Mouse (Mus musculus) induced T-regulatory cell, adult 2 months (primary cell): ENCODE results near the gene Dcaf10.
"Not testable (repeated sequence)": the region's sequence is repeated elsewhere in the genome, so short reads cannot be mapped to it uniquely, and the experiment has no call there.

Source experiments
- DNase-seq: peaks from one replicate; pipeline ENCODE4 v3.0.0-alpha.2; 2012; ENCODE audit warnings: low read depth

The Dcaf10 gene

GRCm38 (mm10) chr4:45341669-45342249, at the start of gene Dcaf10:
Gene Dcaf10, plus strand, starts transcription at chr4:45342101.
- DNase-seq = peak; percentile 94

DNA sequence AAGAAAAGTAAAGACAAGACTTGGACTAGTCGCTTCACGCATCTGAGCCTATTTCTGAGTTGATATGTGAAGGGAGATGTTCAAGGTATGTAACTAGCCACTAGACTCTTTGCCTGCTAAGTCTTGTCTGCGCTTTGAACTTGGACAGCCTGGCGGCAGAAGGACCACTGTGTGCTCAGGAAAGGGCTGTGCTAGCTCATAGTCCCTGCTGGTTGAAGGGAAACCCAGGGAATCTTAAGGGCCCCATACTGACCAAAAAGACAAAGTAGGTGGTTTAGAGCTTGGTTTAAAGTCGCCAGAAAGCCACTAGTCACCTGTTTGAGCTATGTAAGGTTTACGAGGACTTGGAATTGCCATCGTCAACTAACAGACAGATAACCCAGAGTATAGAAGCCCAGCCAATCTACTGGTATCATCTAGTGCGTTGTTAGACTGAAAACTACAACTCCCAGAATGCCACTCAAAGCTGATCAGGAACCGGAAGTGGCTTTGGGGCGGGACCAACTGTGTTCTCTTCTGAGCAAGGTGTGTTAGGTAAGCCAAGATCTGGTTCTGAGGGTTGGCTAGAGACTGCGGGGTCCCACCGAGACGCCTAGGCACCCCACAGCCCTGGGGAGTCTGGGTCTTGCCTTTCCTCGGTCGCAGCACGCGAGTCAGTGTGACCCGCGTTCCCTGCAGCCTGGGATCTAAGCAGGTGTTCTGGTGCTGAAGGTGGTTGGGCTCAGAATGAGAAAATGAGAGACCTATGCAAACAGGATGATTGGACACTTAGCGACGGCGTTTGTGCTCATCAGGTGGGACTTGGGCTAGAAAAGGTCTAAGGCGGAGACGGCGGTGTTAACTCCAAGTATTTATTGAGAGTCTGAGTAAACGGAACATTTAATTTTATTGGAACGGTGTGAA, 45.0 kb upstream of the Dcaf10 start, which contains the start of gene Trmt10b:
Gene Trmt10b (plus strand): TSS at position 466 of the 903 bp plus-strand sequence.
- peak; percentile 93 for DNase-seq

GRCm38 (mm10) chr4:45305536-45305935, 36.4 kb upstream of the Dcaf10 start:
- DNase-seq = no peak

DNA sequence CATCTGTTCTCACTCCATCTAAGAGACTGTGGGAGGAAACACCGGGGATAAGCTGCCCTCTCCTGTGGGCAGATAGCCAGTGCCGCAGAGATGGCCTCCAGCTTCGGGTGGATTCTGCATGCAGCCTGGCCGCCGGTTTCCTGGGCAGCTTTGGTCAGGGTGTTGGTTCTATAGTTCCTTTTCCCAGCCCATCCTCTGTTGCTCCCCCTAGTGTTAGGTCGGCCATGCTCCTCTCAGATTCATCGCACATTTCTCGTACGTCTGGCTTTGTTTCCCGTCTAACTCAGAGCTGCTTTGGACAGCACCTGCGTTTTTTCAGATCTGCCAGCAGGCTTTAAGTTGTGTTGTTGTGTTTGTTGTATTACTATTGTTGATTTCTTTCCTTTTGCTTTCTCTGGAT, 33.9 kb upstream of the Dcaf10 start:
- DNase-seq = peak; percentile 25

DNA sequence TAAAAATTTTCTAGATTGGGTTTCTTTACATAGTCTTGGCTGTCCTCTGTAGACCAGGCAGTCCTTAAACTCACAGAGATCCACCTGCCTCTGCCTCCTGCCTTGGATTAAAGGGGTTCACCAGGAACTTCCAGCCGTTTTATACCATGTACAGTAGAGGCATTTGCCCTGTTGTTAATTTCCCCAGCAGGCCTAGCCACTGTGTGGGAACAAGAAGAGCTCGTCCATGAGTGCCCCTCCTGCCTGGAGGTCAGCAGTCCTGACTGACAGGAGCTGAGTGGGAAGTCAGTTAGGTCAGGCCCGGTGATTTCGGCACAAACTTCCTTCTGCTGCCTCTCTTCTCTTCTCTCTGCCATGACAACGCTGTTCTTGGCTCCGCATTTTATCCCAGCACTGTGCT, 33.3 kb upstream of the Dcaf10 start:
- DNase-seq = no peak

DNA sequence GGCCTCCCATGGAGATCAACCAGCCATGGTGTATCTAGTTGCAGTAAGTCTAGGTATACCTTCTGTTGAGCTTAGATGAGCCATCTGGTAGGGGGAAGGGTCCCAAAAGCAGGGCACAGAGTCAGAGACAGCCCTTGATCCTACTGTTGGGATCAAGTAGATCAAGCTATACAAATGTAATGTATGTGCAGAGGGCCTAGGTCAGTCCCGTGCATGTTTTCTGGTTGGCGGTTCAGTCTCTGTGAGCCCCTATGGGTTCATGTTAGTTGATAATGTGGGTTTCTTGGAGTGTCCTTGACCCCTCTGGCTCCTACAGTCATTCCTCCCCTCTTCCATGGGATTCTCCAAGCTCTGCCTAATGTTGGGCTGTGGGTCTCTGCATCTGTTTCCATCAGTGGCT, 30.8 kb upstream of the Dcaf10 start:
- DNase-seq = no peak

DNA sequence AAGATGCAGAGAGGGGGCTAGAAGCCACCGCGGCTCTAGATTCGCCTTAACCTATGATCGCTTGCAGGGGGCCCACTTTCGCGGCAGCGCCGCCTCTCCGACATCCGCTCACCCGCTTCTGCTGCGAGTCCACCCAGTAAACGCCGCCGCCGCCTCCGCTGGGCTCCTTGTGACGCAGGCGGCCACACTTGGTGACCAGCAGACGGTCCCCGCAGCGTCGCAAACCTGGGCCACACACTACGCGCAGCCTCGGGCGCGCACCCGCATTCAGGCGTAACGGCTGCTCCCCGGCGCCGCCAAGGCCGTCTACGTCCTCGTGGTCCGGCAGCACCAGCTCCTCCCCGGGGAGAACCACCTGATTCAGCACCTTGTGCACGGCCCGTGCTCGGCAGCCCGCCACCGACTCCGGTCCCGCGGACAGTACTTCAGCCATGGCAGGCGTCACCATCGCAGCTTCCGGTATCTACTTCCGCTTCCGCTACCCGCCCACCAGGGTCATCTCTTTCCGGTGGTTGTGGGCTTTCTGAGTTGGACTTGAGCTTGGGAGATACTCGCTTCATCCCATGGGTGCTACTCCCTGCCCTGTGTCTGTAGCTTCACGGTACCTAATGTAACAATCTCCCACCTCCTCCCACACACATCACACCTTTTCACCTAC, 21.6 kb upstream of the Dcaf10 start:
- peak; percentile 89 for DNase-seq

DNA sequence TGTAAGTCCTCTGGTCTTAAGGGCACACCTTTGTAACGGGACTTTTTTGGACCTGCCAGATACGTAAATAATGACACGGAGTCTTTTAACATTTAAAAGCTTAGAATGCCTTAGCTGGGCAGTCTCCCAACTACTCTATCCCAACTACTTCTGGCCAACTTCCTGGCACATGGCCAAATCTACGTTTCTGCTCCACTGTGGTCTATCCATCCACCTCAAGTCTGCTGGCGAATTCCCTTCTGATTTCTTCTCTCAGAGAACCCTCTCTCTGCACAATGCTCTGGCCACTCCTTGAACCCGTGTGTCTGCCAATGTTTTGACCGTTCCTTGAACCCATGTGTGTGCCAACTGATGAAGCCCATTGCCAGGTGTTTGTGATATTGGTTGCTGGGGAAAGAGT, 10.8 kb upstream of the Dcaf10 start:
- no peak for DNase-seq

- no peak for DNase-seq
These were observed 9.4 kb upstream of the Dcaf10 start for GRCm38 (mm10) chr4:45332466-45332865.

GRCm38 (mm10) chr4:45341226-45341625, 675 bp upstream of the Dcaf10 start:
- DNase-seq = no peak

DNA sequence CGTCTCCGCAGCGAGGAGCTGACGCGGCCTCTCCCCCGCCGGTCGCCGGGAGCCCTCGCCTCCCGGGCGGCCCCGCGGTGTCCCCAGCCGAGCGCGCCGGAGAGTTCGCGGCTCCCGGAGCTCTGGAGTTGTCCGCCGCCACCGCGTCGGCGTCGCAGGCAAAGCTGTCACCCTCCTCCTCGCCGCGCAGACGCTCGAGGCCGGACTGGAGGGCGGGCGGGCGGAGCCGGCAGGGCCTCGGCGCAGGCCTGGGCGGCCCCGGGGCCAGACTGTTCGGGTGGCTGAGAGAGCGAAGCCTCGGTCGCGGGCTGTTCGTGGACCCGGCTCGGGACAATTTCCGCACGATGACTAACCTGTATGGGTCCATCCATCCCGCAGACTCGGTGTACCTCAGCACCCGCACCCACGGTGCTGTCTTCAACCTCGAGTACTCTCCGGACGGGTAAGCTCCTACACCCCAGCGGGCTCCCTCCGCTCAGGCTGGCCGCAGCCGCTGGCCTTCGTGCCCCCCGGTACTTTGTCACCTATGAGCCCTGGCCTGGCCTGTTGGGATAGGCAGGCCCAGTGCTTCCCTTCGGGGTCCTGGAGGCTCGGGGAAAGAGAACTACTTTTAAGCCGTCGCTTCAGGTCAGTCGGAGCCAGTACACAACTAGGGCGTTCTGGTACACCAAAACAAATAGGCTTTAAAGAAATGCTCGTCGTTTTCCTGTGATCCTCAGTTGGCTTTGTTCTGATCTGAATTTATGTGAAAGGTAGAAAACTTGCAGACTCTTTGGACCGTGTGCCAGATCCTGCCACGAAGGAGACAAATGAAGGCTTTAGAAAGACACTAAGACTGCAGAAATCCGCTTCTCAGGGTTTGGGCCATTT, 620 bp downstream of the Dcaf10 start, which contains the start of gene Exosc3:
Gene Exosc3 (minus strand): TSS at position 447 of the 870 bp plus-strand sequence.
- DNase-seq = no peak

- no peak for DNase-seq
These were observed 14.8 kb downstream of the Dcaf10 start for GRCm38 (mm10) chr4:45356653-45357052.

- no peak for DNase-seq
These were observed 29.4 kb downstream of the Dcaf10 start for GRCm38 (mm10) chr4:45371261-45371660.

GRCm38 (mm10) chr4:45374879-45375278, 33.0 kb downstream of the Dcaf10 start:
- DNase-seq = no peak

GRCm38 (mm10) chr4:45376573-45376972, 34.7 kb downstream of the Dcaf10 start:
- no peak for DNase-seq

GRCm38 (mm10) chr4:45380903-45381580, 39.1 kb downstream of the Dcaf10 start:
- DNase-seq = not testable (repeated sequence)

DNA sequence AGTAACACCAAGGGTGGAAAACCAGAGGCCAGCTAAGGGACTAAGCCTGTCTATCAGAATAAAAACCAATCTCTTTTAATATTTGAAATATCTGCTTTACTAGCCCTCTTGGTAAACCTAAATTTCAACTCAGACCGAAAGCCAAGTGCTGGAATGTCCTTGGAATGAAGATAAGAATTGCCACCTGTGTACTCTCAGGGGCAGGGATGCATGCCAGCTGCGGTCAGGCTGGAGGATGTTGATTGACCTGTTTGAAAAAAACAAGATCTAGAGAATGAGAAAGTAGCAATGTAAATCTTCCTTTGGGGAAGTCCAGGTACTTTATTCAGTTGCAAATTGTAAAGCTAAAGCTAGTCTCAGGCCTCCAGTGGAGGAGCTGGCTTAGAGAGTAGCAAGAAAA, 40.2 kb downstream of the Dcaf10 start:
- DNase-seq = not testable (repeated sequence)

DNA sequence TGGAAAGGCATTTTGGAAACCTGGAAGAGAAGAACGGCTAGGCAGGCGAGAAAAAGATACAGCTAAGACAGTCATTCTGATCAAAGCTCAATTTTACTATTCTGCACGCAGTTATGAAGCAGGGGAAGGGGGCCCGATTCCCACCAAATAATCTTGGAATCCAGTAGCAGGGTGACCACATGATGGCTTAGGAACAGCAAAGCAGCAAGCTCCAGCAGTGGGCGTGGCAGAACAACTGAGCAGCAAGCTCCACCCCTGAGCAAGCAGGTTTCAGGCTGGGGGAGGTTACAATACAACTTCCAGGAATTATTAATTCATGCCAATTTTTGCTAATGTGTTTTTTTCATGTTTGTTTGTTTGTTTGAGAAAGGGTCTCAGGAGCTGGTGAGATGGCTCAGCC, 45.4 kb downstream of the Dcaf10 start:
- not testable (repeated sequence) for DNase-seq

GRCm38 (mm10) chr4:45392099-45392498, 50.2 kb downstream of the Dcaf10 start:
- DNase-seq = no peak

DNA sequence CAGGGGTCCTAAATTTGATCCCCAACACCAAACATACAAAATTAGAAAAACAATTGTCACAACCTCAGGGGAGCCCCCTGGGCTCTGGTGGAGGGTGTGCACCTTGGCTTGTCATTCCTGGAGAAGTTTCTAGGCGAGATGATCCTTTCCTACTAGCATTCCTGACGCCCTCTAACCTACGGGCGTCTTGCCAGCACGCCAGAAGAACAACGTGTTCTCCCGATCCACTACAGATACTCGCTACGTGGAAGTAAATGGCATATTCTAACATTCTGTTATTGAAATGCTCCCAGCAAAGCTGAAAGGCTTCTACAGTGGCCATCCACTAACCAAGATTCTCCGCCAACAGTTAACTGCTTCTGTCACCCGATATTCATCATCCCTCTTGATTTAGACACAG, 50.7 kb downstream of the Dcaf10 start:
- DNase-seq = no peak

DNA sequence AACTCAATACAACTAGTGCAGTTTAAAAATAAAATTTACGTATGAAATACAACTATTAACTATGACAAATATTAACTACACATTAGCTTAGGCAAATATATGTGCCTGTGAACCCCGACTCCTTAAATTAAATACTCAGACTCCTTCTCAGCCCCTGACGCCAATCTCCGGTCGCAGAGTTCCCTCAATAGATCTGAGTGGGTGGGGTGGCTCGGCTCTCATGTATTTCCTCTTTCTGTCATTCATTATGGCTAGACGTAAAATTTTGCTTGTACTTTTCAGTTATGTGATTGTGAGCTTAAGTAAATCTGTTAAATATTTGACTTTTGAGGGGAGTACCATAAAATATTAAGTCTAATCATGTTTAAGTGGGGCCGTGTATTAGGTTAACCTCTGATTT, 51.1 kb downstream of the Dcaf10 start:
- DNase-seq = no peak
